Mouse (Mus musculus) limb, embryonic 10.5 days (tissue): Measurements from ENCODE around the gene Adamtsl4. TPM values are rescaled to one million over a fixed set of nuclear protein-coding genes. Genes with fewer than 3 reads are reported as not detected.
"Not testable (repeated sequence)": the region's sequence is repeated elsewhere in the genome, so short reads cannot be mapped to it uniquely, and the experiment has no call there.

Source experiments
- DNase-seq: peaks from one replicate; pipeline ENCODE4 v3.0.0-alpha.2; 2017; ENCODE audit warnings: low spot score
- H3K27ac ChIP-seq: fragments of 300-500 bp; sonication (generic); 2 replicates; pipeline ENCODE4 v1.5.1; 2016; ENCODE audit warnings: mild to moderate bottlenecking
- H3K27me3 ChIP-seq: fragments of 300-500 bp; sonication (generic); 2 replicates; pipeline ENCODE4 v1.6.1; 2016; ENCODE audit warnings: low read depth, mild to moderate bottlenecking; ENCODE audit not compliant: poor library complexity, severe bottlenecking
- H3K36me3 ChIP-seq: fragments of 300-500 bp; sonication (generic); 2 replicates; pipeline ENCODE4 v1.6.1; 2016; ENCODE audit warnings: mild to moderate bottlenecking, moderate library complexity
- H3K4me1 ChIP-seq: fragments of 300-500 bp; sonication (generic); 2 replicates; pipeline ENCODE4 v1.6.1; 2016
- H3K4me3 ChIP-seq: fragments of 300-500 bp; sonication (generic); 2 replicates; pipeline ENCODE4 v1.5.1; 2016; ENCODE audit warnings: mild to moderate bottlenecking, moderate library complexity
- H3K9me3 ChIP-seq: fragments of 300-500 bp; sonication (generic); replicated peaks from 2 replicates; pipeline ENCODE4 v1.6.1; 2016; ENCODE audit warnings: mild to moderate bottlenecking
- WGBS: fragments of 180-500 bp; shearing (Covaris S2); methylation state at CpG from one replicate; pipeline ENCODE4 v1.1.7; 2016; 5-methylcytosine and 5-hydroxymethylcytosine counted together
- polyA plus RNA-seq: library from polyadenylated mRNA; unstranded; fragments of >200 nt; fragmentation: Nextera tagmentation; extraction: Ambion mirVana; gene quantifications from 2 replicates; pipeline ENCODE4 v1.2.1, GENCODE M21; 2016

Adamtsl4 gene
- polyA plus RNA-seq, 1 experiment from 2014 or later = 0.63 TPM

DNA sequence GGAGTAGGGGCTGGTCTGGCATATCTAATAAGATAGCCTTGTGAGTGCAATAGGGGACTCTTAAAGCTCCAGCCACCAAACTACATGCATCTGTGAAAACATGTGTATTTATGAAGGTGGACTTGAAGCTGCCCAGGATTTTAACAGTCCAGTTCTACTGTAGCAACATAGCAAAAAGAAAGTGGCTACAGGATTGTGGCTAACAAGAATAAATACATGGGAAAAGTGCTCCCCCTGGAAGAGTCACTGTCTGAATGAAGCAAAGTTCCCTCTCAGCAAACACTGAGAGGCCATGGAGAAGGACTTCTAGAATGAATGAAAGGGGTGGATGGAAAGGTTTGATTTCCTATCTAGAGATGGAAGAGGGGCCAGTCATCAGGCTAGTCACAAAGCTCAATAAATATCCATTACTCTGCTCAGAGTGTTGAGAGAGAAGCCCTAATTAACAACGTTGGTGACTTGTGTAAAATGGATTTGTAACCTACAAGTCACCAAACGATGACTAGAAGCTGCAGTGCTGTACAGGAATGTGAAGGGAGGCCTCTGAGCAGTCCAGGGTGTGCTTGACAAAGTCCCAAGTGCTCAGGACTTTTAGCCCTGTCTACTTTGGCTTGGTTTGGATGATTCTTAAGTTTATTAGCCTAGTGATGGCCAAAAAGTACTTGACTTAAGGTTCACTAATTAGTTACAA is 26.8 kb downstream of the Adamtsl4 start:
- 44% methylated on average over 2 of the region's 2 CpGs for WGBS
- Histone ChIP-seq H3K27ac (peak overlapping the region; percentile 98), H3K36me3 (peaks cover 56% of the 10 kb centered on the region), H3K9me3 (no peaks in the 10 kb centered on the region), H3K4me3 (peak overlapping the region; percentile 90), H3K27me3 (no peaks in the 10 kb centered on the region), H3K4me1 (peaks cover 39% of the 10 kb centered on the region)
- DNase-seq = no peak

DNA sequence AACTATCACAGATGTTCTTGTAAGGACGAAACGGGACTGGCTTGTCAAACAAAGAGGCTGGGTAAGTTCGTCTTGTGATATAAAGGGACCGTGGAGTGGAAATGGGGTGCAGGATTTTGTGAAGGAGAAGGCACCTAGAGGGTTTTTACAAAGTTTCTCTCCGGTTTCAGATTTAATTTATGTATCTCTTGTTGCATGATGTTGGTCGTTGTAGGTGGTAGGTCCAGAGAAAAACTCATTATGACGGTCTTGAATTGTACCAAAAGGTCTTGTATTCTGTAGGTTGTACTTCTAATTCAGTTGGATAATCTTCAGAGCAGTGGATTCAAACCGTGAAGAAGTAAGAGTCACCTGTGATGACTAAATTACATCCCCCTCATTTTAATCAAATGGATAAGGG is 27.8 kb downstream of the Adamtsl4 start:
- Histone ChIP-seq H3K4me1 (peaks cover 33% of the 10 kb centered on the region), H3K4me3 (peak overlapping the region; percentile 90), H3K27ac (peak overlapping the region; percentile 98), H3K9me3 (no peaks in the 10 kb centered on the region), H3K36me3 (peaks cover 49% of the 10 kb centered on the region), H3K27me3 (no peaks in the 10 kb centered on the region)
- WGBS = 4% methylated on average over 8 of the region's 8 CpGs
- no peak for DNase-seq

DNA sequence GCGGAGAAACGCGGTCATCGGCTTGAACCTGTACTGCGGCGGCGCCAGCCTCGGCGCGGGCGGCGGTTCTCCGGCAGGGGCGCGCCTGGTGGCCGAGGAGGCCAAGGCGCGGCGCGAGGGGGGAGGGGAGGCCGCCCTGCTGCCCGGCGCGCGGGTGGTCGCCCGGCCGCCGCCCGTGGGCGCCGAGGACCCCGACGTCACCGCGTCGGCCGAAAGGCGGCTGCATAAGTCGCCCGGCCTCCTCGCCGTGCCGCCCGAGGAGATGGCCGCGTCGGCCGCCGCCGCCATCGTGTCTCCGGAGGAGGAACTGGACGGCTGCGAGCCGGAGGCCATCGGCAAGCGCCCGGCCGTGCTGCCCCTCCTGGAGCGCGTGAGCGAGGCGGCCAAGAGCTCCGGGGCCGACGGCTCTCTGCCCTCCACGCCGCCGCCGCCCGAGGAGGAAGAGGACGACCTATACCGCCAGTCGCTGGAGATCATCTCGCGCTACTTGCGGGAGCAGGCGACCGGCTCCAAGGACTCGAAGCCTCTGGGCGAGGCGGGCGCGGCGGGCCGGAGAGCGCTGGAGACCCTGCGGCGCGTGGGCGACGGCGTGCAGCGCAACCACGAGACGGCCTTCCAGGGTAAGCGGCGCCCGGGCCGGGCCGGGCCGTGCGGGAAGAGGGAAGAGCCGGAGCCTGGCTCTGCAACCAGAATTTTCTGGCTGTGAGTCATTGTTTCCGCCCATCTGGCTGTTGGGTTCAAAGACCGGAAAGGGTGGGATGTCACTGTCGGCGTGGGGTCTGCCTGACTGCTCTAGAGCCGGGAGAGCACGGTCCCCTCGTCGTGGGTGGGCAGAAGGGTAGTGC is 28.6 kb downstream of the Adamtsl4 start:
- Histone ChIP-seq H3K4me3 (peak overlapping the region; percentile 90), H3K27ac (peak overlapping the region; percentile 98), H3K27me3 (no peaks in the 10 kb centered on the region), H3K9me3 (no peaks in the 10 kb centered on the region), H3K4me1 (peaks cover 30% of the 10 kb centered on the region), H3K36me3 (peaks cover 41% of the 10 kb centered on the region)
- WGBS = 2% methylated on average over 107 of the region's 113 CpGs
- peak; percentile 86 for DNase-seq

DNA sequence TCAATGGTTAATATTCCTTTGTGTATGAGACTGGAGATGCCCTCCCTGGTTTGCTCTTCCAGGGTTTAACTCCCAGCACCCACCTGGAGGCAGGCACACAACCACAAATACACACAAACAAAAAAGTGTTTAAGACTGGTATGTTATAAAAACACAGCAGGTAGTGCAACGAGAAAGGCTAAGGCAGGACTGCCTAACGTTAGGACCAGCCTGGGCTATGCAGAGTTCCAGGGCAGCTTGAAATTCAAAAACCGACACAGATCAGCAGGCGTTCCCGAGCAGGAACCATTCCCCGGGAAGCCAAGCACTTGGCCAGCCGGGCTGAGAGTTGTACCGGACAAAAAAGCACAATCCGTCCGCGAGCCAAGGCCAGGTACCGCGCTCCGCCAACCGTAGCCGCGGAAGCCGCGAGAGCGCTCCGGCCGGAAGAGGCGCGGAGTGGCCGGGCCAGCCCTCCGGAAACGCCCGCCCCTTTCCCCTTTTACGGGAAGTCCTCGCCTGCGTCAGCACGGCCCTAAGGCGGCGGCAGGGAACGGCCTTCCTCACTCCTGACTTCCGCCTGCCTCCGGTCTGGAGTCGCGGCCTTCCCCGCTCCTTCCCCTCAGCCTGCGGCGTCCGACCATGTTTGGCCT is 29.4 kb downstream of the Adamtsl4 start, which contains the start of gene Mcl1:
Mcl1 (plus strand) TSS at position 553 of the 632 bp plus-strand sequence.
- Histone ChIP-seq H3K36me3 (peaks cover 33% of the 10 kb centered on the region), H3K27me3 (no peaks in the 10 kb centered on the region), H3K9me3 (no peaks in the 10 kb centered on the region), H3K4me1 (peaks cover 36% of the 10 kb centered on the region), H3K27ac (peak within 1 kb of the TSS; percentile 98), H3K4me3 (peak within 1 kb of the TSS; percentile 90)
- peak; percentile 97 for DNase-seq
- WGBS = under 1% methylated on average over 43 of the region's 43 CpGs

DNA sequence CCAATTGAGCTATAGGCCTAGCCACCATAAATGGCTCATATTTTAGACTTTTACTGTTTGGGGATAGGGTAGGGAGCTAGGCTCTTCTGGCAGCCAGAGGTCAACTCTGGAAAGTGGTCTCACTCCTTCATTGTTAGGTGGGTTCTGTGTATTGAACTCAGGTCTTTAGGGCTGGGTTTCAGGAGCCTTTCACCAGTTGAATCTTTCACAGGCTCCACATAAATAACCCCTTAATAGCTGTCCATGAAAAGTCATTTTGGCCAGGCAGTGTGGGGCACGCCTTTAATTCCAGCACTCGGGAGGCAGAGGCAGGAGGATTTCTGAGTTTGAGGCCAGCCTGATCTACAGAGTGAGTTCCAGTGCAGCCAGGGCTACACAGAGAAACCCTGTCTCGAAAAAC is 30.0 kb downstream of the Adamtsl4 start:
- no peaks in the 10 kb centered on the region for H3K9me3 ChIP-seq
- H3K36me3 ChIP-seq = peaks cover 27% of the 10 kb centered on the region
- H3K27ac ChIP-seq = peak overlapping the region; percentile 98
- WGBS = 86% methylated on average over 3 of the region's 3 CpGs
- H3K4me1 ChIP-seq = peaks cover 42% of the 10 kb centered on the region
- no peaks in the 10 kb centered on the region for H3K27me3 ChIP-seq
- H3K4me3 ChIP-seq = peak overlapping the region; percentile 90
- no peak for DNase-seq

DNA sequence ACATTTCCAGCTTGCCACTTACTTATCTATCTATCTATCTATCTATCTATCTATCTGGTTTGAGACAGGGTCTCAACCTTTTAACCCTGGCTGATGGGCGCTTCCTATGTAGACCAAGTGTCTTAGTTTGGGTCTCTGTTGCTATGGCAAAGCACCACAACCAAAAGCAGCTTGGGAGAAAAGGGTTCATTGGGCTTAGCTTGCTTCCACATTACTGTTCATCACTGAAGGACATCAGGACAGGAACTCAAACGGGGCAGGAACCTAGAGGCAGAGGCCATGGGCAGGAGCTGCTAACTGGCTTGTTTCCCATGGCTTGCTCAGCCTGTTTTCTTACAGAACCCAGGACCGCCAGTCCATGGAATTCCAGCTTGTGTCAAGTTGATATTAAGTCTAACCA is 30.6 kb downstream of the Adamtsl4 start:
- Histone ChIP-seq H3K36me3 (peaks cover 21% of the 10 kb centered on the region), H3K4me1 (peaks cover 43% of the 10 kb centered on the region), H3K4me3 (no peak overlapping the region), H3K27me3 (no peaks in the 10 kb centered on the region), H3K9me3 (no peaks in the 10 kb centered on the region), H3K27ac (no peak overlapping the region)
- DNase-seq = no peak
- 96% methylated on average over 3 of the region's 3 CpGs for WGBS

DNA sequence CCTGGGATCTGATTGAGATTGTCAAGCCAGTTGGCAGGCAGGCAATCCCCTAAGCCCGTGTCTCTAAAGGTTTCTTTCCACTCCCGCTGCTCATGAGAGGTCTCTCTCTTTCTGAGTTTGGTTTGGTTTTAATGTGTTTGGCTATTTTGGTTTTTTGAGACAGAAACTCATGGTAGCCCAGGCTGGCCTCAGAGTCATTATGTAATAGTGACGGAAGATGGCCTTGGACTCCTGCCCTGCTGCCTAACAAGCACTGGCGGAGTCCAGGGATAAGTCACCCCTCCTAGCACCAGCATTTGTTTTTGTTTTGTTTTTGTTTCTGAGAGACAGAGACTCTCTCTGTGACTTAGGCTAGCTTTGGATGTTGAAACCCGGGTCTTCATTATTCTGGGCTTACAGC is 32.3 kb downstream of the Adamtsl4 start:
- DNase-seq = no peak
- peaks cover 4% of the 10 kb centered on the region for H3K36me3 ChIP-seq
- H3K27me3 ChIP-seq = no peaks in the 10 kb centered on the region
- no peak overlapping the region for H3K4me3 ChIP-seq
- 91% methylated on average over 5 of the region's 5 CpGs for WGBS
- no peaks in the 10 kb centered on the region for H3K9me3 ChIP-seq
- H3K4me1 ChIP-seq = peaks cover 29% of the 10 kb centered on the region
- H3K27ac ChIP-seq = no peak overlapping the region

DNA sequence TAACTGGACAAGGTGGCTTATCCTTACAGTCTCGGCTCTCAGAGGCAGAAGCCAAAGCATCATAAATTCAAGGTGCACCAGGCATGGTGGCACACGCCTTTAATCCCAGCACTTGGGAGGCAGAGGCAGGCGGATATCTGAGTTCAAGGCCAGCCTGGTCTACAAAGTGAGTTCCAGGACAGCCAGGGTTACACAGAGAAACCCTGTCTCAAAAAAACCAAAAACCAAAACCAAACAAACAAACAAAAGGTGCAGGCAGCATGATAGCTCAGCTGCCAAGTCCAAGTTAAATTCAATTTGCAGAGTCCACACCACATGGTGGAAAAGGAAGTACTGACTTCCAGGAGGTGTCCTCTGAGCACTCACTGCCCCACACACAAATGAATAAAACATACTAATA is 33.3 kb downstream of the Adamtsl4 start:
- H3K27ac ChIP-seq, H3K9me3 ChIP-seq, H3K36me3 ChIP-seq, DNase-seq, H3K4me3 ChIP-seq, H3K27me3 ChIP-seq: not testable (repeated sequence)
- 87% methylated on average over 3 of the region's 3 CpGs for WGBS
- peaks cover 27% of the 10 kb centered on the region for H3K4me1 ChIP-seq

DNA sequence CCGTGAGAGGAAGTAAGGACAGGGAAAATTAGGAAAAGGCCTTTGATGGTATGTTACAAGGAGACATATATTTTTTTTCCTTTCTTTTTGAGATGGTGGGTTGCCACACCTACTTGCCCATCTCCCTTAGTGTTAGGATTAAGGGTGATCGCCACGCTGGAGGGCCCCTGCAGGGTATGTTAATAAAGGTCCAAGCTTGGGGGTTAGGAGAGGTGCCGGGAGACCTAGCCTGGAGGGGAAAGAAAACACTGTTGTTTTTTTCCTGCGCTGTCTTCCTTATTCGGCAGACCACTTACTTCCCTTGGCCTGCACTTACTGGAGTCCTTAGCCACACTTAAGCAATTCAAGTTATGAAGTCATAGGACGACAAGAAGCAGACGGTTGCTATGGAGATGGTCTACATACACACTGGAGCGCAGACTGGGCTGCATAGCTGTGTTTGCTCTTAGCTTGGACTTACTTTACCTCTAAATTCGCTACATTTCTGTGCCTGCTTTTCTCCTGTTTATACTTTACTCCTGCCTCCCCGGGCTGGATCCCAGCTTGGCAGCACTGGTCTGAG is 34.2 kb downstream of the Adamtsl4 start:
- WGBS = 33% methylated on average over 11 of the region's 11 CpGs
- DNase-seq = no peak
- H3K27me3 ChIP-seq = no peaks in the 10 kb centered on the region
- peak overlapping the region; percentile 56; the same call in 1 of the 2 replicates for H3K27ac ChIP-seq
- no peaks in the 10 kb centered on the region for H3K9me3 ChIP-seq
- no peak overlapping the region for H3K4me3 ChIP-seq
- no peaks in the 10 kb centered on the region for H3K36me3 ChIP-seq
- H3K4me1 ChIP-seq = peaks cover 27% of the 10 kb centered on the region

DNA sequence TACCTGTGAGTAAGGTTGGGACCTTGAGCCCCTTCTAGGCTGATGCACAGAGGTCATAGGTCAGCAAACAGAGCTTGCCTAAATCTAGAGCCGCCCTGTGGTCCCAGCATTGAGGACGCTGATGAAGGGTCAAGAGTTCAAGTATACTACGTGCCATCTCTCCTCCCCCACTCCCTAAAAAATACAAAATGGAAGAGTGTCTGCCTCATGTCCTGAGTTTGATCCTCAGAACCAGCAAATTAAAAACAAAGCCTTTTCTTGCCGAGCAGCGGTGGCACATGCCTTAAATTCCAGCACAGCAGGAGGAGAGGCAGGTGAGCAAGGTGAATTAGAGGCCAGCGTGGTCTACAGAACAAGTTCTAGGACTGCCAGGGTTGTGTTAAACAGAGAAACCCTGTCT is 34.8 kb downstream of the Adamtsl4 start:
- H3K27me3 ChIP-seq = no peaks in the 10 kb centered on the region
- DNase-seq = no peak
- whole genome bisulfite sequencing = 27% methylated on average over 6 of the region's 6 CpGs
- peaks cover 23% of the 10 kb centered on the region for H3K4me1 ChIP-seq
- no peaks in the 10 kb centered on the region for H3K36me3 ChIP-seq
- H3K27ac ChIP-seq = no peak overlapping the region; the same call in 1 of the 2 replicates
- no peak overlapping the region for H3K4me3 ChIP-seq
- no peaks in the 10 kb centered on the region for H3K9me3 ChIP-seq

DNA sequence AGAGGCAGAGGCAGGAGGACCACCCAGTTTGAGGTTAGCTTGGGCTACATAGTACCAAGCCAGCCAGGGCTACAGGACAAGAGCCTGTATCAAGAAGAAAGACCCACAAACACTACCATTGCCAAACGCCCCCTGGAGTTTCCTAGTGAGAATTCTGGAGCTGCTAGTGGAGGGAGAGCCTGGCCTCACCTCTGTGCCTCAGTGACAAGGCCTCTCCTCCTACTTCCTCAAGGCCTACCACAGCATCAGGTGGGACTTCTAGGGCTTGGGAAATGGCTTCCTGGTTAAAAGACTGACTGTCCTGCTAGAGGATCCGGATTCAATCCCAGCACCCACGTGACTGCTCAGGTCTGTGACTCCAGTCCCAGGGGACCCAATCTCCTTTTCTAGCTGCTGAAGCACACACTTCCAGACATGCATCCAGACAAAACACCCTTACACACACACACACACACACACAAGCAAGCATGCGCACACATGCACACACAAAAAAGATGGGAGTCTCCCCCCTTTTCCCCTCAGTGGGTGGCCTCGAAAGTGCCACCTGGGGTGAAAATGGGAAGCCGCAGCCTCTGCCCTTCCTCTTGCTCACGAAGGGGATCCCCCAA is 35.4 kb downstream of the Adamtsl4 start:
- Histone ChIP-seq H3K27ac (no peak overlapping the region; the same call in 1 of the 2 replicates), H3K36me3 (no peaks in the 10 kb centered on the region), H3K27me3 (no peaks in the 10 kb centered on the region), H3K4me1 (peaks cover 21% of the 10 kb centered on the region), H3K4me3 (no peak overlapping the region), H3K9me3 (no peaks in the 10 kb centered on the region)
- no peak for DNase-seq
- WGBS = 61% methylated on average over 7 of the region's 7 CpGs

DNA sequence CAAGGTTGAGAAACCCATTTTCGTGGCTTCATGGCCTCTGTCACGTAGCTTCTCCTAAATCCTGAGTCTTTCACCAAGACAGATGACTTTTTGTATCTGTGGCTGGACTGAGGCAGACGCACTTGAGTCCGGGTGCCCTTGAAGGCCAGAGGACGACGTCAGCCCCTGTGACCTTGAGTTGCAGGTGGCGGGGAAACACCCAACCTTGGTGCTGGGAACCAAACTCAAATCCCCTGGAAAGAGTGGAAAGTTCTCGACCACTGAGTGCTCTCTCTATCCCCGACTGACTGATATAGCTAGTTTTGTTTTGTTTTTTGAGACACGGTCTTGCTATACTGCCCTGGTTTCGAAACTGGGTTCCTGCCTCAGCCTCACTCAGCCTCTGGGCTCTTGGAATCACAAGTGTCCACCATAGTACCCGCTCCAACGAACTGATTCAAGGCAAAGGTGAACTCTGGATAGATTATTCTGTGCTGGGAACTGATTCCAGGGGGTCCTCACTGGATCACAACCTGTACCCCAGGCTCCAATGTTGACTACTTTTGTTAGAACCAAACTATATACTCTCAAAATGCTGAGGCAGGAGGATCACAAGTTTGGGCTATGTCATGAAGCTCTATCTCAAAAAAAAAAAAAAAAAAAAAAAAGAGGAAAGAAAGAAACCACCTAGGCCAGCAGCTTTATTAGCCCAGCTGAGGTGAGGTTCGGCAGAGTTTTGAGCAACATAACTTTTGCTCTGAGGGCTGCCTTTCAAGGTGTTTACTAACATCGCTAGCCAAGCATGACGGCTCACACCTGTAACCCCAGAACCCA is 36.1 kb downstream of the Adamtsl4 start:
- Histone ChIP-seq H3K27me3 (no peaks in the 10 kb centered on the region), H3K27ac (no peak overlapping the region), H3K36me3 (no peaks in the 10 kb centered on the region), H3K4me3 (no peak overlapping the region), H3K4me1 (peaks cover 21% of the 10 kb centered on the region), H3K9me3 (no peaks in the 10 kb centered on the region)
- WGBS = 91% methylated on average over 16 of the region's 16 CpGs
- DNase-seq = no peak
